Mouse (Mus musculus): Measurements from ENCODE around the gene Ppp4r3a. TPM values are rescaled to one million over a fixed set of nuclear protein-coding genes. Genes with fewer than 3 reads are reported as not detected.
"Not testable (repeated sequence)": the region's sequence is repeated elsewhere in the genome, so short reads cannot be mapped to it uniquely, and the experiment has no call there.

Gene Ppp4r3a
- polyA plus RNA-seq (2012; ENCODE audit: insufficient read depth, insufficient read length, missing spikeins): 44.9 and 60.1 TPM in 2 replicates

DNA sequence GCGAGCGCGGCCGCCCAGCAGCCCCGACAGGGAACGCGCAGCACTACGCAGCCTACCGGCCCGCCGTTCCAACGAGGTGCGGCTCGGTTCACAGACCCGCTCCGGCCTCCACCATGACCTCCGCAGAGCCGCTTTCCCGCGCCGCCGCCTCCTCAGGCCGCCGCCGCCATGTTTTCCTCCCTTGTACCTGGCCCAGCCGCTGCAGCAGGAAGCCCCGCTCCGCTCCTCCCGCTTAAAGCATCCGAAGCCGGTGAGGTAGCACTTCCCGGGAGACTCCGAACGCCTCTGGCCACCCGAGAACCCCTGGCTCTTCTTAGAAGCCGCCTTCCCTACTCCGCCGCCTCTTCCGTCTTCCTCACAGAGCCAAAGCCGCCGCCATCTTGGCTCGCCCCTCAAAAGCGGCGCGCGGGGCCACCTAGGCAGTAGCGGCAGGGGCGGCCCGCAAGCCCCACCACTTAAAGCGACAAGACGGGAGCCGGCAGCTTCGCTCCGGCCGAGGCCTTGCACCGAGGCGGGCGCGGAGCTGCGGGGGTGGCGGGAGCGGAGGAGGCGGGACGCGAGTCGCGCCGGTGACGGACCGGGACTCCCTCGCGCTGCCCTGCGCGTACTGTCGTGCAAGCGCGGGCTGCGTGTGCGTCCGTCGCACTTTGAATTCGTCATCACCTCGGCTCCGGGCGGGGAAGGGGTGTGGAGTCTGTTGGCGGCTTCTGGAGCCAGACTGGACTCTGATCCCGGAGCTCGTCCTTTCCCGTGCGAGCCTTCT is at the start of gene Ppp4r3a:
Ppp4r3a (minus strand) TSS at position 627 of the 763 bp plus-strand sequence.
- Histone ChIP-seq H3K27ac (ENCODE audit: insufficient read depth, low read depth, low read length) (peak within 1 kb of the TSS; percentile 87), H3K4me1 (ENCODE audit: control insufficient read depth, insufficient read depth, low read length) (peaks cover 3% of the 10 kb centered on the region), H3K4me3 (ENCODE audit: insufficient read depth, low read length) (peak within 1 kb of the TSS; percentile 86)
- TF ChIP-seq CTCF (IDR thresholded peaks at IDR 0.05; ENCODE audit: low read depth, low read length) (no peak), POLR2A (IDR thresholded peaks at IDR 0.05; ENCODE audit: borderline replicate concordance, low read depth, low read length) (no peak)

DNA sequence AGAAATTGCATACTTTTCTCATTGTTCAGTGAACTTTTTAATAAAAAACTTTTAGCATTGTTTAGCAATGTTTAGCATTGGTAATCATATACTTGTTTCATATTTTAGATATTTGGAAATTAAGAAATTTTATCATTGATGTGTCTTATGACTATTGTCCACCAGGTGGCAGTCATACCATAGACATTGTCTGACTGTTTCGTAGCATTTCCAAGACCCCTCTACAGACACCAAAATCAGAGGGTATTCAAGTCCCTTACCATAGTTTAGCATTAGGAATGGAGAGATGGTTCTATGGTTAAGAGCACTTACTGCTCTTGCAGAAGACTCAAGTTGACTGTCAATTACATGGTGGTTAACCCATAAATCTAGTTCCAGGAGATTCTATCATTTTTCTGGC is 39.5 kb upstream of the Ppp4r3a start:
- no peak for TF ChIP-seq CTCF (IDR thresholded peaks at IDR 0.05; ENCODE audit: low read depth, low read length)
- no peak for TF ChIP-seq POLR2A (IDR thresholded peaks at IDR 0.05; ENCODE audit: borderline replicate concordance, low read depth, low read length)

DNA sequence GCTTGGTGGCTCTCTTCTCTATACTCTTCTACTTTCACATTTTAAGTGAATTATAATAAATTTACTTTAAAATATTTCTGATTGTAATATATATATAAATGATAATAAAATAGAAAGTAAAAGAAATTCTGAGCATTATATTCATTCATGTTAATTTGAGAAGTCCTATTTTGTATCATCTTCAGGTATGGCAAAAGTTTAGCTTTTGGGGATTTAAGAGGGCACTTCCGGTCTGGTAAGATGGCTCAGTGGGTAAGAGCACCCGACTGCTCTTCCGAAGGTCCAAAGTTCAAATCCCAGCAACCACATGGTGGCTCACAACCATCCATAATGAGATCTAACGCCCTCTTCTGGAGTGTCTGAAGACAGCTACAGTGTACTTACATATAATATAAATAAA is 38.6 kb upstream of the Ppp4r3a start:
- not testable (repeated sequence) for H3K4me3 ChIP-seq (ENCODE audit: insufficient read depth, low read length); H3K27ac ChIP-seq (ENCODE audit: insufficient read depth, low read depth, low read length); H3K4me1 ChIP-seq (ENCODE audit: control insufficient read depth, insufficient read depth, low read length)

More for the DNA sequence above, 39.5 kb upstream of the Ppp4r3a start:
- H3K4me1 ChIP-seq (ENCODE audit: control insufficient read depth, insufficient read depth, low read length): no peaks in the 10 kb centered on the region
- no peak overlapping the region for H3K4me3 ChIP-seq (ENCODE audit: insufficient read depth, low read length)
- H3K27ac ChIP-seq (ENCODE audit: insufficient read depth, low read depth, low read length): no peak overlapping the region

DNA sequence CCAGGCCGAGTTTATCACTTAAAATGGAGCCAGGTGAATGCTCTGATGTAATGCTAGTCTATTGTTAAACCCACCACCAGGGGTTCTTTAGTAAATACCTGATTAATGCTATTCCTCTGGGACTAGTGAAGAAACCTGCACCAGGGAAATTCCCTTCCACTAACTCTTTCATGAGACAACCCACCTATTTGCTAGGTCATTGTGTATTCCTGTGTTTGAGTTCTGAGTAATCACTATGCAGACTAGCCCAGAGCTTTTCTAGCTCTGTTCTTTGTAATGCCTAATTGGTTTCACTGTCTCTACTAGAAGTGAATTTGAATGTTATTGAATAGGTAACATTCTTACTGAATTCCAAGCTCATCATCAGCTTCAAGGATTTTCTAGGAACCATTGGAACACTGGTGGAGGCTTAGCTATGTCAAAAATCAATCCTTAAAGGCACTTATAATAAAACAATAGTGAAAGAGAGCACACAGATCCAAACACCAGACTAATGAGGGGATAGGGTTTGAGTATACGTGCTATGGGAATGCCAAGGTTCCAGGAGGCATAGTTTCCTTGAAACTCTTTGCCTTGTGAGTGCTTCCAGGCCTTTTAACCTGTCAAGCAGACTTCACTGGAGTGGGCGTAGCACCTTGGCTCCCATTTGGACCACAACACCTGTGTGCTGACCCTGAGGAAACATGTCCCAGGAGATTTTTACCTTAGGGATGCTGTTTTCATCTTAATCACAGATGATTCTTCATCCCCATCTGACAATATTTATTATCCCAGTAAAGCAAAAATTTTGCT is 26.5 kb upstream of the Ppp4r3a start:
- not testable (repeated sequence) for H3K4me3 ChIP-seq (ENCODE audit: insufficient read depth, low read length)

DNA sequence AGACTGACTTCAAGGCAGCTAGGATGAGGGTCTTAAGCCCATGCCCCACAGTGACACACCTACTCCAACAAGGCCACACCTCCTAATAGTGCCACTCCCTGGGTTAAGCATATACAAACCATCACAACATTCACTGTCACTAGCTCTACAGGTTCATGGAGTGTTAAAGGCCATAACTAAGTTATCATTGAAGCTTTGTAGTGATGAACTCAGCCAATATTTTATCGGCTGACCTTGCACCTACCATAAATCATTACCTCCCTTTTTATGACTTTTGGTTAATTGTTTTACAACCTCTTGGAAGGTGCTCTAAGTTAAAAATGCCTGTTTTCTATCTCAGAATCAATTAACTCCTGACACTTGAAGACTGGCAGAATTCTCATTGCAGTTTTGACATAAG is 24.2 kb upstream of the Ppp4r3a start:
- TF ChIP-seq POLR2A (IDR thresholded peaks at IDR 0.05; ENCODE audit: borderline replicate concordance, low read depth, low read length) (no peak), CTCF (IDR thresholded peaks at IDR 0.05; ENCODE audit: low read depth, low read length) (no peak)

More for the DNA sequence above, 26.5 kb upstream of the Ppp4r3a start:
- not testable (repeated sequence) for H3K4me1 ChIP-seq (ENCODE audit: control insufficient read depth, insufficient read depth, low read length); H3K27ac ChIP-seq (ENCODE audit: insufficient read depth, low read depth, low read length)

DNA sequence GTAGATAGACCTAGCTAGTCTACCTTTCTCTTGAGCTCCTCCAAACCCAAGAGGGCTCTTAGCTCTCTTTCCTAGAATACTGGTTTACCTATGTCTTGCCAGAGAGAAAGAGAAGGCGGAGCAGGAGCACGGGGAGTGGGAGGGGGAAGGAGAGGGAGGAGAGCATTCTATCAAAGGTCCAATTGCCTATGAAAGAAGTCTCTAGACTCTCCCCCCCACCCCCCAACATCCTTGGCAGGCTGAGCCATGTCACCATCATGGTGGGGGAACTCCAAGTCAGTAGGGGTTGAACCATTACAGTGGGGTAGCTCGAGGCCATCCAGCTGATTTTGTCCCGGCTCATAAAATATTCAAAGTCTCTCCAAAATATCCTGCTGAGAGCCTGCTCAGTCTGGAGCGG is 22.1 kb upstream of the Ppp4r3a start:
- Histone ChIP-seq H3K4me1 (ENCODE audit: control insufficient read depth, insufficient read depth, low read length) (no peaks in the 10 kb centered on the region), H3K4me3 (ENCODE audit: insufficient read depth, low read length) (no peak overlapping the region), H3K27ac (ENCODE audit: insufficient read depth, low read depth, low read length) (no peak overlapping the region)
- TF ChIP-seq POLR2A (IDR thresholded peaks at IDR 0.05; ENCODE audit: borderline replicate concordance, low read depth, low read length): no peak
- TF ChIP-seq CTCF (IDR thresholded peaks at IDR 0.05; ENCODE audit: low read depth, low read length): no peak

More for the DNA sequence above, 24.2 kb upstream of the Ppp4r3a start:
- Histone ChIP-seq H3K27ac (ENCODE audit: insufficient read depth, low read depth, low read length) (no peak overlapping the region), H3K4me3 (ENCODE audit: insufficient read depth, low read length) (no peak overlapping the region), H3K4me1 (ENCODE audit: control insufficient read depth, insufficient read depth, low read length) (no peaks in the 10 kb centered on the region)

DNA sequence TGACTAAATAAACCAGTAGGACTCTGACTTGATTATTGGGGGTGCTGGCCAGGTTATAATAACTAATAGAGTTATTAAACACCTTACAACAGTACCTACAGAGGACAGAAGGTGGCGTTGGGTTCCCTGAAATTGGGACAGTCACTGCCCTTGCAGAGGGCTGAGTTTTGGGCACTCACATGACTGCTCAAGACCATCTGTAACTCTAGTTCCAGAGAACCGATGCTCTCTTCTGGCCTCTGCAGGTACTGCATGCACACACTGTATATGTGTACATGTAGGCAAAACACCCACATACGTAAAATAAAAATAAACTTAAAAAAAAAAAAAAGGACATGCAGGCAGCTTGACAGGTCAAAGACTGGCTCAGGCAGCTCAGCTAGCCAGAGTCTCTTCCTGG is 19.1 kb upstream of the Ppp4r3a start:
- Histone ChIP-seq H3K4me3 (ENCODE audit: insufficient read depth, low read length) (no peak overlapping the region), H3K4me1 (ENCODE audit: control insufficient read depth, insufficient read depth, low read length) (no peaks in the 10 kb centered on the region), H3K27ac (ENCODE audit: insufficient read depth, low read depth, low read length) (no peak overlapping the region)
- TF ChIP-seq POLR2A (IDR thresholded peaks at IDR 0.05; ENCODE audit: borderline replicate concordance, low read depth, low read length): no peak
- no peak for TF ChIP-seq CTCF (IDR thresholded peaks at IDR 0.05; ENCODE audit: low read depth, low read length)

DNA sequence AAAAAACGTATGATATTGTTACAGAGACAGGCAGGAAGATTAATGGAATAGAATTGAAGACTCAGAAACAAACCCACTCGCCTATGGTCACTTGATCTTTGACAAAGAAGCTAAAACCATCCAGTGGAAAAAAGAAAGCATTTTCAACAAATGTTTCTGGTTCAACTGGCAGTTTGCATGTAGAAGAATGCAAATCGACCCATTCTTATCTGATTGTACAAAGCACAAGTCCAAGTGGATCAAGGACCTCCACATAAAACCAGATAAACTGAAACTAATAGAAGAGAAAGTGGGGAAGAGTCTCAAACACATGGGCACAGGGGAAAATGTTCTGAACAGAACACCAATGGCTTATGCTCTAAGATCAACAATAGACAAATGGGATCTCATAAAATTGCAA is 10.2 kb upstream of the Ppp4r3a start:
- H3K4me3 ChIP-seq (ENCODE audit: insufficient read depth, low read length); H3K27ac ChIP-seq (ENCODE audit: insufficient read depth, low read depth, low read length): not testable (repeated sequence)

DNA sequence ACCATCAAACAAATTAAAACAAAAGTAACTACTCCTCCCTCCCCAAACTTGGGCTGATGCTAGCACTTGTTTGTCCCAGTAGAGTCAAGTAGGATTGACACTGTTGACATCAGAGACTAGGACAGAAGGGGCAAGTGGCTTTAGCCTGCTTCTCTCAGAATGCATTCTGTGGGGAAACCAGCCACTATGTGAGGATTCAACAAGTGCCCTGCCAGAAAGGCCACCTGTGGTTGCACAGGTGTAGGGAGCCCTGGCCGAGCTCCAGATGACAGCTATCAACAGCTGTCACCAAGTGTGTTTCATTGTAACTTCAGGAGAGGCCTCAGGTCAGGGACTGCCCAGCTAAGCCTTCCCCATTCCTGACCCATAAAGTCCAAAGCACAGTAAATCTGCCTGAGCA is 6.5 kb upstream of the Ppp4r3a start:
- TF ChIP-seq POLR2A (IDR thresholded peaks at IDR 0.05; ENCODE audit: borderline replicate concordance, low read depth, low read length) (no peak), CTCF (IDR thresholded peaks at IDR 0.05; ENCODE audit: low read depth, low read length) (no peak)
- Histone ChIP-seq H3K4me3 (ENCODE audit: insufficient read depth, low read length) (no peak overlapping the region), H3K4me1 (ENCODE audit: control insufficient read depth, insufficient read depth, low read length) (no peaks in the 10 kb centered on the region), H3K27ac (ENCODE audit: insufficient read depth, low read depth, low read length) (no peak overlapping the region)

More for the DNA sequence above, 10.2 kb upstream of the Ppp4r3a start:
- not testable (repeated sequence) for H3K4me1 ChIP-seq (ENCODE audit: control insufficient read depth, insufficient read depth, low read length)

DNA sequence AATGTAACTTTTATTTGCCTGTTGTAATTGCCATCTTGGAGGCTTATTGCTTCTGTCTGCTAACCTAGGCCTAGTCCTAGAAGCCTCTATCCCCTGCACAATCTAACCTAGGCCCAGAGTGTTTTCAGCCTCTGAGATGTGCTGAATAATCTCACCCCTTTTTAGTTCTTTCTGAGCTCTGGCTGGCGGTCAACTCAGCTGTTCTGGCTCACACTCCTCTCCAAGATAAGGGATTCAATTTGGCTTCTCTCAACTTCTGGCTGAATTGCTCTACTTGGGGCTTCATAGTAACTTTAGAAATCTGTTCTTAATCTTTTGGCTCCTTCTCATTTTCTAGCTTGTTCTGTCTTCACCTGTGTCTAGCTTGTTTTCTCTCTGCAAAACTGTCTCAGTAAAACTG is 3.9 kb upstream of the Ppp4r3a start:
- H3K4me3 ChIP-seq (ENCODE audit: insufficient read depth, low read length): no peak overlapping the region
- H3K4me1 ChIP-seq (ENCODE audit: control insufficient read depth, insufficient read depth, low read length): peaks cover 3% of the 10 kb centered on the region
- H3K27ac ChIP-seq (ENCODE audit: insufficient read depth, low read depth, low read length): no peak overlapping the region
- TF ChIP-seq POLR2A (IDR thresholded peaks at IDR 0.05; ENCODE audit: borderline replicate concordance, low read depth, low read length): no peak
- no peak for TF ChIP-seq CTCF (IDR thresholded peaks at IDR 0.05; ENCODE audit: low read depth, low read length)

Measured in bone marrow macrophage, adult 2 months (primary cell).